Mouse (Mus musculus) bone marrow, adult 2 months (tissue): ENCODE data around the gene Sptan1.

Source experiments
- CTCF ChIP-seq: fragments of 200-500 bp; IDR thresholded peaks from 2 replicates; pipeline ENCODE4 v1.5.1; 2011; ENCODE audit warnings: low read length, control low read depth; ENCODE audit not compliant: control insufficient read depth, insufficient read depth
- POLR2A ChIP-seq: fragments of 200-500 bp; IDR thresholded peaks from 2 replicates; pipeline ENCODE4 v1.6.1; 2011; ENCODE audit warnings: low read depth, mild to moderate bottlenecking, control low read depth, low read length, borderline replicate concordance; ENCODE audit not compliant: control insufficient read depth

GRCm38 (mm10) chr2:30064298-30064697, 98.9 kb downstream of the Sptan1 start:
- TF ChIP-seq CTCF = no peak
- TF ChIP-seq POLR2A = no peak
